Mouse (Mus musculus) MEL (cell line): Measurements from ENCODE around the gene Bmf.

Source experiments
- CTCF ChIP-seq, 3 experiments: IDR thresholded peaks in 2 of 3; conservative IDR thresholded peaks in 1 of 3; 2 replicates each; pipeline ENCODE4 v1.5.1; 2011 to 2012; ENCODE audit warnings: low read length in 3 of 3, low read depth in 2 of 3, mild to moderate bottlenecking in 2 of 3, improper control_type of control experiment in 1 of 3, inconsistent platforms in 1 of 3, mixed read lengths in 1 of 3, moderate library complexity in 1 of 3; ENCODE audit not compliant: control insufficient read depth in 1 of 3, insufficient read depth in 1 of 3, poor library complexity in 1 of 3, severe bottlenecking in 1 of 3
- E2F4 ChIP-seq: IDR thresholded peaks from 2 replicates; pipeline ENCODE4 v1.6.1; 2011; ENCODE audit warnings: low read depth, low read length, improper control_type of control experiment, borderline replicate concordance
- EP300 ChIP-seq, 2 experiments: IDR thresholded peaks; 2 replicates each; pipeline ENCODE4 v1.6.1; 2011; ENCODE audit warnings: improper control_type of control experiment in 2 of 2, low read length in 2 of 2, low read depth in 1 of 2, mild to moderate bottlenecking in 1 of 2
- KAT2A ChIP-seq: conservative IDR thresholded peaks from 2 replicates; pipeline ENCODE4 v1.6.1; 2012; ENCODE audit warnings: low read depth, low read length, improper control_type of control experiment, inconsistent platforms
- NELFE ChIP-seq: IDR thresholded peaks from 2 replicates; pipeline ENCODE4 v1.6.1; 2011; ENCODE audit warnings: low read depth, low read length, improper control_type of control experiment
- POLR2AphosphoS2 ChIP-seq: IDR thresholded peaks from 2 replicates; pipeline ENCODE4 v1.6.1; 2011; ENCODE audit warnings: low read length, improper control_type of control experiment
- POLR2AphosphoS5 ChIP-seq: IDR thresholded peaks from 2 replicates; pipeline ENCODE4 v1.6.1; 2012; ENCODE audit warnings: low read depth, borderline replicate concordance, mild to moderate bottlenecking, inconsistent platforms, low read length, moderate library complexity, mixed read lengths
- RAD21 ChIP-seq: IDR thresholded peaks from 2 replicates; pipeline ENCODE4 v1.6.1; 2011; ENCODE audit warnings: mild to moderate bottlenecking, low read depth, low read length, improper control_type of control experiment
- SIN3A ChIP-seq: IDR thresholded peaks from 2 replicates; pipeline ENCODE4 v1.6.1; 2012; ENCODE audit warnings: low read length, improper control_type of control experiment, inconsistent platforms
- USF1 ChIP-seq: IDR thresholded peaks from 2 replicates; pipeline ENCODE4 v1.6.1; 2014; ENCODE audit warnings: low read depth, mild to moderate bottlenecking, inconsistent platforms, low read length, improper control_type of control experiment, moderate library complexity
- USF2 ChIP-seq, 2 experiments: IDR thresholded peaks; 2 replicates each; pipeline ENCODE4 v1.6.1; 2011 to 2012; ENCODE audit warnings: improper control_type of control experiment in 2 of 2, low read length in 2 of 2, borderline replicate concordance in 1 of 2, inconsistent platforms in 1 of 2, low read depth in 1 of 2, mild to moderate bottlenecking in 1 of 2; ENCODE audit not compliant: insufficient read depth in 1 of 2
- ZMIZ1 ChIP-seq: IDR thresholded peaks from 2 replicates; pipeline ENCODE4 v1.6.1; 2012; ENCODE audit warnings: low read depth, mild to moderate bottlenecking, inconsistent platforms, low read length, improper control_type of control experiment, moderate library complexity

DNA sequence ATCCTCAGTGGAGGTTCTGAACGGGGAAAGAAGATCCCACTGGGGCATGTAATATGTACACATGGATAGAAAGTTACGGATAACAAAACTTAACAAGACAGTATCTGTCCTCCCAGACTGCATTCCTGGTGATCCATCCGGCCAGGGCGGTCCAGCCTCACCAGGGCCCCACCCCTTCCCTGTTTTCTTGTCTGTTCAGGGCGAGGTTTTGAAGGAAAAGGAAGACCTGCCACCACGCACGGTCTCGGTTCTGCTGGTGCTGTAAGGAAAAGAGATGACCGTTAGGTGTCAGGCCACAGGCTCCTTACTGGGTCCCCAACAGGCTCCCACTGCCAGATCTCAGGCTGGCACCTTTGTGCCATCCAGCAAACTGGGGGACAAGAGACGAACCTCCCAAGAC lies 17.1 kb downstream of the Bmf start:
- TF ChIP-seq CTCF (IDR thresholded peaks at IDR 0.05 in 2 of 3, conservative IDR thresholded peaks at IDR 0.05 in 1 of 3; ENCODE audit: control insufficient read depth in 1 of 3, insufficient read depth in 1 of 3, low read depth in 2 of 3, low read length in 3 of 3, poor library complexity in 1 of 3, severe bottlenecking in 1 of 3): no peak
- no peak for TF ChIP-seq SIN3A
- no peak for TF ChIP-seq KAT2A
- no peak for TF ChIP-seq POLR2AphosphoS2
- TF ChIP-seq E2F4: no peak
- no peak for TF ChIP-seq USF1
- no peak for TF ChIP-seq NELFE
- no peak for TF ChIP-seq USF2 (IDR thresholded peaks at IDR 0.05; ENCODE audit: borderline replicate concordance in 1 of 2, insufficient read depth in 1 of 2, low read depth in 1 of 2, low read length in 2 of 2)
- no peak for TF ChIP-seq POLR2AphosphoS5
- TF ChIP-seq EP300 (IDR thresholded peaks at IDR 0.05; ENCODE audit: low read depth in 1 of 2, low read length in 2 of 2): no peak
- no peak for TF ChIP-seq RAD21
- no peak for TF ChIP-seq ZMIZ1
